Mouse (Mus musculus) ovary, postnatal 36 days (tissue): Measurements from ENCODE around the gene Ccdc60.

Experiments used
- DNase-seq: peaks from one replicate; pipeline ENCODE4 v3.0.0; 2022; ENCODE audit warnings: low spot score, mixed read lengths

Gene Ccdc60

DNA sequence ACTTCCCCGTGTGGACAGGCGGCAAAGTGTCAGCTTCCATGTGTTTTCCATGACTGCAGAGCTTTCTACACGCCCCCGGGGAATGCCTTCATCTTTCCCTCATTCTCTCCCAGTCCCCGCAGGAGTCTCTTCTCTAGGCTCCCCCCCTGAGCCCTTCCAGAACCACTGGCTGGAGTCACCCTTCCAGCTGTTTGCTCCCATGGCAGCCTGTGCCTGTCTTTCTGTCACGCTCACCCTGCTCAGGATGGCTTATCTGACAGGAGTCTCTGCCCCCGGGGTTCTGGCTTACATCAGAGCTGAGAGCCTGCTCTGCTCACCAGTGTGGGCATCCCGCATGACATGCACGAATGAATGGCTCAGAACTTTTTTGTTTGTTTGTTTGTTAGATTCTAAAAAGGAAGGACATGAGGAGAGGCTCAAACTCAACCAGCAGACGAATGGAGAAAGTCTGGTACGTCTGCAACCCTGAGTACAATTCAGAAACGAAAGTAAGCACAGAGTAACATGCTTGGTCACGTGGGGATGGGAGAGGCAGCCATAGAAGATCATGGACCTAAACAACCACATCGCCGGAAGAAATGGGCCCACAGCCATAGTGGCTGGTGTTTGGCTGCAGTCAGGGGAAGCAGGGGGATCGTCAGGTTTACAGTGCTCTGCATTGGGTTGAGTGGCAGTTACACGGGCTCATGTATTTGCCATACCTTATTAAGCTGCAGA lies 17.1 kb downstream of the Ccdc60 start:
- DNase-seq, result no peak

DNA sequence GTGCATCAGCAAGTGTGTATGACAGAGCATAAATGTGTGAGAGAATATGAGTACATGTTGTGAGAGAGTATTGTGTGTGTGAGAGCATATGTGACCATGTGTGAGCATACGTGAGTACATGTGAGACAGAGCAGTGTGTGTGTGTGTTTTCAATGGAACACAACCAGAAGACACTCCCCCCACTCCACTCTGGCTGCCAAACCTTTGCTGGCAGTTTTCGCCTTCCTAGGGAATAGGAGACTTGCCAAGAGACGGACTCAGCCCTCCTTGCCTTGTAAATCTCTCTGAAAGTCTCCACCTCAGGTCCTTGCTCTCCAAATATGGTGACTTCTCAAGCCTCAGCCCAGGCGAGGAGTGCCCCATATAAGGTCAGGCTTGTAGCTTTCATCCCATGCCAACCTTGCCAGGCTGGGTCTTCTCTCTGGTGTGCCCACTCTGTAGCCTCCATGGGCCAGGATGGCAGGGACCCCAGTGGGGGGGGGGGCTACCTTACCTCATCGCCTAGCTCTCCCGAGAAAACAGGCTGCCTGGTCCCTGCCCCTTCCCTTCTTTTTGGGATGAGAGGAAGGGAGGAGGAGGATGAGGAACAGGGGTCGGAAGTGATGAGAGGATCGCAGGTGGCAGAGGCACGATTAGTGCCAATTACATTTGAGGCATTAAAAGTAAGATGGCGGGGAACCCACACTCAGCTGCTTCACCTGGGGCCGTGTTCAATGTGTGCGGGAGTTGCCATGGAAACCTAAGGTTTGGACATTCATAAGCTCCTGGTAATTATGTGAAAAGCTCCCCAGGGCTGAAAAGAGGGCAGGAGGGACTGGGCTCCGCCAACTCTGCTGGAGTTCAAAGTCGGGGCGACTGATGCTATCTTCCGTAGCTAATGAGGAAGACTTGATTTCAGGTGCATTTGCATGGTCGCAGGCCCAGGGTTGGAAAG lies 19.3 kb downstream of the Ccdc60 start:
- no peak for DNase-seq

DNA sequence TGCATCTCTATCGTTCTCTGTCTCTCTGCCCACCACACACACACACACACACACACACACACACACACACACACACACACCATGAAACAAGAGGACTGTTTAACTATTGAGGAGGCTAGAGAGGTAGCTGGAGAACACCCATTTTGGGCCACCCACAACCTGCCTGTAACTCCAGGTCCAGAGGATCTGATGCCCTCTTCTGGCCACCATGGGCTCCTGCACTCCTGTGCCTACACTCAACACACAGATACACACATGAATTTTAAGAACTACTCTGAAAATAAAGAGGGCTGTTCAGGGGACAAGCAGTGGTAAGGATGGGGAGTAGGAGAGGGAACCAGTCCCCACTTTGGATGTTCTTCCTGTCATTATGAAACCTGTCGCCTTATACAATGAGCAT lies 26.1 kb downstream of the Ccdc60 start:
- DNase-seq, result no peak

DNA sequence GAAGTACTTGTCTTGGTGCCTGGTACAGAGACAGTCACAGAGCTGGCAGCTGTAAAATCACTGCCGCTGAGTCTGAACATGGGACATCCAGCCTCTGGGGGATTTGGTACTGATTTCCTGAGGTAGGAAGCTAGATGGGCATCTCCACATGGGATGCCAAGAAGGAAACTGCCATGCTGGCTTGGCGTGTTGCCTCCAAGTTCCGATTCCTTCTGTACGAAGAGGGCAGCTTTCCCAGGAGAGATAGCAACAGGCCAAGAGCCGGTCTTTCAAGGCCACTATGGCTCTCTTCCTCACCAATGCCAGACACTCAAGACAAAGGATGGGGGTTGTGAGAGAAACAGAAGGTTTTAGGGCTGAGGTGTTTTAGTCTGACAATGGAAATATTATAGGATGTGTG lies 26.8 kb downstream of the Ccdc60 start:
- no peak for DNase-seq

DNA sequence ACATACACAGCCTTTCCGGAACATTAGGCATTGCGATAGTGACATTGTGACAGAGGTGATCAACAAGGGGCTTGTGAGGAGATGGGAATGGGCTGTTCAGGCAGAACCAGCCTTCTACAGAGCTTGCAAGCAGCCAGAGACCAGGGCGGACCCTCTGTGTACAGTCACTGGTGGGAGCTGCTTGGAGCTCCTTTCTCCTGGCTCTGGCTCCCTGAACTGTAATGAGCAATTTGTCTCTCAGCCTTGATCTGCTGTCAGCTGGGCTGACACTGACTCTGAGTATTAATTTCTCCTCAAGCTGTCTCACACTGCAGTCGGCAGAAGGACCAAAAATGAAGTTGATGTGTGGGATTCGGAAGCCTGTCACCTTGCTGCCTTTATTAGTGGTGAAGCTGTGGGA lies 28.4 kb downstream of the Ccdc60 start:
- DNase-seq, result no peak

DNA sequence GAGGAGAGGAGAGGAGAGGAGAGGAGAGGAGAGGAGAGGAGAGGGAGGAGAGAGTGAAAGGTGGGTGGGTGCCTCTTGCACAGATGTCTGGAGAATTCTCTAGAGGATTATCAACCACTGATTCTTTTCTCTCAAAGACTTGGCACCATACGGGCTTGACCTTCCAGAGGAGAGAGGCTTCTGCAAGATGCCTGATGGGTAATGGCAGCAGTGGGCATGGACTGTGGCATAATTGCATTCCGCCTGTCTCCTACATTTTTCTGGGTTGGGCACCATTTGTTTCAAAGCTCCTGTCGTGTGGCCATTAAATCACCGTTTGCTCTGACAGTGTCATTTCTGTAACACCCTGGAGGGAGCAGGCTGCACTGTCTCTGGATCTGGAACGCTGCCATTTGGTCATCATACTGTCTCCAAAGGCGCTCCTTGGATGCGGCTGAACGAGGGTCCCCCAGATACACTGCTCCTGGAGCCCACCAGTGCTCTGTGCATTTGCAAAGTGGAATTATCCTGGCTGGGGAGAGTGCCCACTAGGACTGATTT lies 30.4 kb downstream of the Ccdc60 start:
- no peak for DNase-seq

DNA sequence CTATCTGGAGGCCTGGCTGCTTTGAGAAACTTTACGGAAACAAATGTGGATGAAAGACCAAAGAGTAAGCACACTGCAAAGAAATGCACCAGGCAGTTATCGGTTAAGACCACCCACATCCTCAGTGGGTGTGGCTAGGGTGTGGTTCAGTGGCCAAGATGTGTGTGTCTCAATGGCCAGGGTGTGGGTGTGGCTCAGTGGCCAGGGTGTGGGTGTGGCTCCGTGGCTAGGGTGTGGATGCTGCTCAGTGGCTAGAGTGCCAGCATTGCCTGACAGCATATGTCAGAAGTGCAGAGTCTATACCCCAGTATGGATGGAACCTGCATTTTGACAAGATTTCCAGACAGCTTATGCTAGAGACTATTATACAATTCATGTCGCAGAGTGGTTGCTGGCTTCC lies 34.9 kb downstream of the Ccdc60 start:
- no peak for DNase-seq

DNA sequence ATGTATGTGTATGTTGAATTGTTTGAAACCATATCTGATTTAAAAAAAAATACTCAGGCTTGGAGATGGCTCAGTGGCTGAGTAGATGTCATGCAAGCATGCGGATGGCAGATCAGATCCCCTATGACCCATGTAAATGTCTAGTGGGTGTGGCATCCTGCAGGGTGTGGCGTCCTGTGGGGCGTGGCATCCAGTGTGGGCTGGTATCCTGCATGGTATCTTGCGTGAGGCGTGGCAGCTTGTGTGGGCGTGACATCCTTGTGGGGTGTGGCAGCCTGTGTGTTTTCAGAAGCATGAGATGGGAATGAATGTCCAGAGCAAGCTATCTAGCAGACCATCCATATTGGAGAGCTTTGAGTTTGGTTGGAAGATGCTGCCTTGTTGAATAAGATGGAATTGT lies 36.6 kb downstream of the Ccdc60 start:
- no peak for DNase-seq

DNA sequence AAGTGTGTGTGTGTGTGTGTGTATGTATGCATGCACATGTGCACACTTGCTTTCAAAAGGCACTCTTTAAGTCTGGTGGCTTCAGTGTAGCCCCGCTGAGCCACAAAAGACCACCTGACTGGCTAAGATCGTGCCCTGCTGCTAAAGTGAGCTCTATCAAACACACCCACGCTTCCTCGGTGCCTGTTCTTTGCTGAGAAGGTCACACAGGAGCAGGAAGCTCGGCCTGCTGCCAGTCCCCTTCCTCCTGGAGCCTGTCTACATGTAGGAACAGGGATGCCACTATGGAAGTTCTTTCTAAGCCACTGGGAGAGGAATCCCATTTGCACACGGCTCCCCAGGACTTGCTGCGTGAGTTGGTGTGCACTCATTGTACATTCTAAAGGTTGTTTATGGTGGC lies 42.1 kb downstream of the Ccdc60 start:
- DNase-seq, result no peak

DNA sequence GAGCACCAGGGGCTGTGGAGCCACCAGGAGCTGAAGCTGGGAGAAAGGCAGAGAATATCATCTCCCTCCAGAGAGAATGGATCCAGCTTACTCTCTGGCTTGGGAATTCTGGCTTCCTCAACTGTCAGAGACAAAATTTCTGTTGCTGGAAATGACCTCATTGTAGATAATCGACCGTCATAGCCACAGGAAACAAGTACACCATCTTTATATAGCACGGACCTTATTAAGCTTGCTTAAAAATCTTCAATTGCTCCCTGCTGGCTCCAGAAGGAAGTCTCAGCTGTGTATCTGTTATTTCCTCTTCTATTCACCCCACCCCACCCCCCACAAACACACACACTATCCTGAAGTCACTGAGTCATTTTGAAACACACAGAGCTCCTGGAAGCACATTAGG lies 44.3 kb downstream of the Ccdc60 start:
- no peak for DNase-seq

DNA sequence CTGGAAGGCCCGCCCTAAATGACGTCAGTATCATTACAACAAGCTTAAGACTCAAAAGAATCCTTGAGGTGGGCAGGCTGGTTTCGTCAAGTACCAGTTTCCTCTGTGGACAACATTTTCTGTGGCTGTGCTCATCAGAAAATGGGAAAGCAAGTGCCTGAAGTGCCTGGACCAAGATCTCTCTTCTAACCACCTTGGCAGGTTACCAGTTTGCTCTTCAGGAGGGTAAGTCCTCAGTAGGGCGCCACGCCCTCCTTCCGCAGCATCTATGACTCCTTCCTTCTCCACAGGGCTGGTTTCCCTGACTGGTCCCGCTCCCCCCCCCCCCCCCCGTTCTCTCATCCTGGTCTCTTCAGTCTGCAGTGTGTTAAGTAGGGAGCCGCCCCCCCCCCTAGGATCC lies 45.2 kb downstream of the Ccdc60 start:
- DNase-seq, result no peak

DNA sequence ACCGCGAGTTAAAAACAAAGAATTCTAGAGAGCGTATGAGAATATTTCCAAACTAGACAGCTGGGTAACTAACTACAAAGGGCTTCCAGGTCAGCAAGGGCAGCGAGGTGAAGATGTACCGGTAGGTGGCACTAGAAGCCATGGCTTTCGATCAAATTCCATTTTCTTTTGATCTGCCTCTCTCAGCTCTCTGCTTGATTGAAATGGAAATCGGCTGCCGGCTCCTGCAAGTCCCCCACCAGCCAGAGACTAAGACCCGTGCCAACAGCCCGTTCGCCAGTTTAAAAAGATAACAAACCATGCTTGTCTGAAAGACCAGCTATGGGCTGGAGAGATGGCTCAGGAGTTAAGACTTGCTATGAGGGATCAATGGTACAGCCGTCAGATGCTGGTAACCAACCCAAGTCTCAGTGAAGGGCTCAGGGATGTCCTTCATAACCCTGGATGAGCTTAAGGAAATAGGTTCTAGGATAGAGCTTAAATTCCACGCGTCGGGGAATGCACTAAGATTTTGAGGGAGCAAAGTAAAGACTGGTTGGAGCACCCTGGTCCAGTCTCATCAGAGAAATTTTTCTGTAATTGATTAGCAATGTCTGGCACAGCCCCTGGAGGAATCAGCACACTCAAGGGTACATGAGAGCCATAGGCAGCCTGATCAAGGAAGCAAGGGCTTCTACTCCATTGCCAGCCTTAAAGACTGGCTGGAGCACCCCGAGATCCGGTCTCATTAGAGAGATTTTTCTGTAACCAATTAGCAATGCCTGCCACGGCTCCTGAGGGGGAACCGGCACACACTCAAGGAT lies 56.7 kb downstream of the Ccdc60 start:
- peak; percentile 18 for DNase-seq

DNA sequence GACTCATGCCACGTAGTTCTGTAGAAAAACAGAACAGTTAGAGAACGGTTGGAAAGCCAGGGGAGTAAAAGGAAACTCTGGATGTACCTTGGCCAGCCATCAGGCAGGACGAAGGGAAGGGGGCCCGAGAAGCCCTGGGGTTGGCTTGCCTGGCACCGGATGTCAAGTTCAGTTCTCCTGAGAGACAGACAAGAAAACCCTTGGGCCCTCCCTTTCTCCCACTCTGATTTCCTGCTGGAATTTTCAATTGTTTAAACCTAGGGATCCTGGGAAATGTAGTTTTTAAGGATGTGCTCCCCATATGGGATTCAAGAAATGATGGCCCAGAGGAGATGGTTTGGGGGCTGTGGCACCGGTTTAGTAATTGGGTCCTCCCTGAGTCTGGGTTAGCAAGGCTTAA lies 60.4 kb downstream of the Ccdc60 start:
- no peak for DNase-seq

DNA sequence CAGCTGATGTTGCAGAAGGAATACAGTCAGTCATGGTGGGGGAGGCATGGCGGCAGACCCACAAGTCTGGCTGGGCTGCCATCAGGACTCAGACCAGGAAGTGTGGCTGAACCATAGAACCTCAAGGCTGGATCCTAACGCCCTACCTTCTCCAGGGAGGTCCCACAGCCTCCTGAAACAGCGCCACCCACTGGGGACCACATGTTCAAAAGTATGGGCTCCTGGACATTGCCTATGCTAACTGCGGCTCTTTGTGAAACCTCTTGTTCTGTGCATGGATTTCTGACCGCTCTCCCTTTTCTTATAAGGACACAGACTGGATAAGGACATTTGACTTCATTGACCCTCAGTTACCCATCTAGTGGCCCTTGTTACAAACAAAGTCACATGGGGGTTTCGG lies 64.8 kb downstream of the Ccdc60 start:
- DNase-seq, result no peak

DNA sequence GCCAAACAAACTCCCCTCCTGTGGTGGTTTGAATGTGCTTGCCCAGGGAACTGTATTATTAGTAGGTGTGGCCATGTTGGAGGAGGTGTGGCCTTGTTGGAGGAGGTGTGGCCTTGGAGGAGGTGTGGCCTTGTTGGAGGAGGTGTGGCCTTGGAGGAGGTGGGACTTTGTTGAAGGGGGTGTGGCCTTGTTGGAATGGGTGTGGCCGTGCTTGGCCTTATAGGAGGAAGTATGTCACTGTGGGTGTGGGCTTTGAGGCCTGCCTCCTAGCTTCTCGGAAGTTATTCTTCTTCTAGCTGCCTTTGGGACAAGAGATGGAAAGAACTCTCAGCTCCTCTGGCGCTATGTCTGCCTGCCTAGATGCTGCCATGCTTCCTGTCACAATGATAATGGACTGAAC lies 66.9 kb downstream of the Ccdc60 start:
- no peak for DNase-seq

DNA sequence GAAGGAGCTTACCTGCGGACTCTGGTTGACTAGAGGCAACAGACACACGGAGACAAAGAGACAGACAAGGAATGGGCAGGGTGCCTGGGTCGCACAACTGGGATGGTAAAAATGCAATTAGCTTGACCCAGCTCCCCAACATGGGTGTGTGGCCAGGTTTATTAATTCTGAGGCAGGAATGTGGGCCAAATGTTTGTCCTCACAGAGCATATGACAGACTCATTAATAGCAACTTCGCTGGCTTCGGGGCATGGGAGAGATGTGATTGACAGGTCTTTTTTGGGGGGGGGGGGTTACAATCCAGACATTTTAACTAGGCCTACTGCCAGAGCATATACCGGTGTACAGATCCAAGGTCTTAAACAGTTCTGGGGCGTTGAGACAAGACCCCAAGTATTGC lies 69.5 kb downstream of the Ccdc60 start:
- DNase-seq, result no peak

DNA sequence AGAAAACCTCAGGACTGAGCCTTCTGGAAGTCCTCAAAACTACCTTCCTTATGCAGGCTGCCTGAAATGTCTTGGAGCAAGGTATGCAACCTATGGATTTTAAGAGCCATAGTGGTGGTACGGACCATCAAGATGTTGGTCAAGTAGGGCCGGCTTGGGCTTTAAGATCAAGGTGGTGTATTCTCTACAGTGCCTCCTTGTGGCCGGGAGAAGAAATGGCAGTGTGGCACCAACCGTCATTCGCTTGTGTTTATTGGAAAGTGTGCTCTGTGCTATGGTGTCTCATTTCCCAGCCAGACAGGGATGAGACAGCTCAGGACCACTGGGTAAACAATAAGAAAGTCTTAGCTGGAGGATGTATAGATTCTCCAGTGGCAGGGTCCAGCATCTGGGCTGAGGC lies 76.1 kb downstream of the Ccdc60 start:
- no peak for DNase-seq

DNA sequence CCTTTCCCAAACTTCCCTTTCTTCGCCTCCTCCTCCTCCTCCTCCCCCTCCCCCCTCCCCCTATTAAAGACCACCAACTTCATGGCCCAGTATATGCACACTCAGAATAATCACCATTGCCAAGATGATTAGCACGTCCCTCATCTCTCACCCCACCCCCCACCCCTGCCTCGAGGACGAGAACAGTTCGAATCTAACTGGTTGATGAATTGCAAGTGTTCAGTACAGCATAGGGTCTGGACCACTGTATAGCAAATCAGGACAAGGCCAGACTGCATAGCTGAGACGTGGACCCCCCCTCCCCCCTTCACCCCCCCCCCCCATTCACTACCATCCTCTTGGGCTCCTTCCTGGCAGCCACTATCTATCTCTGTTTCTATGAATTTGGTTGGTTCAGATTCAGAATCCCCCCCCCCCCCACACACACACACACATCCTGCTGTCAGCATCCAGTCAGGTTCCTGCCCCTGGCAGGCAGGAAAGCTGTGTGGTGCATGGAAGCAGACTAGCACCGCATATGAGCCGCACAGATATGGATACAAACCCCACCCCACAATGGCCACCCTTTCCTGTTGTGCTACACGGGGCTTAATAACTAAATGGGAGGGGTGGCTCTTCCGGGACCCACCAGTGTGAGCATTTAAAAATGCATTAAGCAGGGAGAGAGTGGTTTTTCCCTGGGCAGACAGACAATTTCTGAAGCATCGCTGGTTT lies 79.2 kb downstream of the Ccdc60 start:
- no peak for DNase-seq

DNA sequence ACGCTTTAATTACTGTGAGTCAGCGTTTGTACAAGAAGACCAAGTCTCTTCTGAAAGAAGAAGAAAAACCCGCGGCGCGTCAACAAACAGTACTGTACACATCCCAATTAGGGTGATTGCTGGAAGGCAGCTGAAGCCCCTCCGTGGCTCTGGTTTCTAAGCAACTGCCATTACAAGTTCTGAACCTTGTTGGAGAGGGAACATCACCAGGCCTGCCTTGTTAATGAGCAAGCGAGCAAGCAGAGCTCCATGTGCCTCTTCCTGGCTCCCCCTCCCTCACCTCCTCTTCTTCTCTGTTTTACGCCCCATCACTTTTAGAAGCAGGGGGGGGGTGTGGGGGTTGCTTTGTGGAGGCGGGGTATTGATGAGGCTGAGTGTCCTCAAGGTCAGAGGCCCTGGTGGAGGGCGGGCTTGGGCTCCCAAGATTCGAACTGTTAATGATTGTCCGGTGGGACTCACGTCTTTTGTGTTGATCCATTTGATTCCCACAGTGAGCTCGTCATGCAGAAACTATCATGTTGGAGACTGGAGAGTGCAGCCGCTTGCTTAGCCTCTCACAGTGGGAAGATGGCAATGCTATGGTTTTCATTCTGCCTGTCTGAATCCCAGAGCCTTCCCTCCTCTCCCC lies 79.9 kb downstream of the Ccdc60 start:
- no peak for DNase-seq

DNA sequence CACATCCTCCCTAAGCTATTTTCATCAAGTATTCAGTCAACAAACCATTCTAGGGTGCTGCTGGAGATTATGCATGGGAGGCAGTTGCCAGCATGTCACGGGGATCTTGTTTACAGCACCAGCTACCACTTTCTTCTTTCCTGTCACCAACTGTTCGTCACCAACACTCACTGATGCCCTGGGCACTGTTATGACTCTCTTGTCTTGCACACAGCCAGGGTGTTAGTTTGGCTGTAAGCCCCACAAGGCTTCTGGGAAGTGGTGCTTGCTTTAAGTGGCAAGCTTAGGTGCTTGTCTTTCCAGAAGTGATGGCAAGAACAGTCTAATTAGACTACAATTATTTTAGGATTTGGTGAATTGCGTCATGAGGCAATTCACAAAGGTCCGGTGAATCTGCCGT lies 86.1 kb downstream of the Ccdc60 start:
- DNase-seq, result no peak

DNA sequence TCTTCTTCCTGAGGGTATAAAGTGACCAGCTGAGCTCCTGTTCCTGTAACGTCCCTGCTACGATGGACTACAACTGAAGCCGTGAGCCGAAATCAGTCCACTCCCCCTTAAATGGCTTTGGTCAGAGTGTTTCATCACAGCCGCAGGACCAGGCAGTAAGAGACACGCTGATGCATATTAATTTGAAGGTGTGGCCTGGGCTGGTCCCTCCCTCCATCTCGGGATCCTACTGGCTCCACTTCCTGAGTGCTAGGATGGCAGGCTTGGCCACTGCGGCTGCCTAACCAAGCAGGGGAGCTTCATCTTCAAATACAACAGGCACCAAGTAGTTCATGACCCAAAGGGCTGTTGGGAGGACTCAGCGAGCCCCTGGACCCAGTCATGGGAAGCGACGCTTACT lies 94.3 kb downstream of the Ccdc60 start:
- DNase-seq, result no peak
